Mouse (Mus musculus) cortical plate, adult 2 months (tissue): ENCODE measurements at regions not wholly inside any gene's neighbourhood (a gene's known extent, or its start where the extent isn't known, plus 50 kb on each side); places are given as distances from the start of the nearest gene placed in this dataset.

Source experiments
- H3K27ac ChIP-seq: fragments of 200-500 bp; 2 replicates; pipeline ENCODE4 v1.5.1; 2012; ENCODE audit warnings: low read length, control low read depth, inconsistent platforms; ENCODE audit not compliant: insufficient read depth
- H3K4me1 ChIP-seq: fragments of 200-500 bp; 2 replicates; pipeline ENCODE4 v1.6.1; 2011; ENCODE audit warnings: low read length; ENCODE audit not compliant: control insufficient read depth, insufficient read depth
- H3K4me3 ChIP-seq: fragments of 200-500 bp; 2 replicates; pipeline ENCODE4 v1.5.1; 2011; ENCODE audit warnings: mild to moderate bottlenecking, low read length, control low read depth; ENCODE audit not compliant: insufficient read depth
- CTCF ChIP-seq: fragments of 200-500 bp; IDR thresholded peaks from 2 replicates; pipeline ENCODE4 v1.5.1; 2011; ENCODE audit warnings: mild to moderate bottlenecking, control low read depth, low read length; ENCODE audit not compliant: insufficient read depth; ENCODE audit errors: extremely low read depth
- POLR2A ChIP-seq: fragments of 200-500 bp; IDR thresholded peaks from 2 replicates; pipeline ENCODE4 v1.6.1; 2011; ENCODE audit warnings: mild to moderate bottlenecking, low read length, control low read depth; ENCODE audit not compliant: insufficient read depth; ENCODE audit errors: extremely low read depth

DNA sequence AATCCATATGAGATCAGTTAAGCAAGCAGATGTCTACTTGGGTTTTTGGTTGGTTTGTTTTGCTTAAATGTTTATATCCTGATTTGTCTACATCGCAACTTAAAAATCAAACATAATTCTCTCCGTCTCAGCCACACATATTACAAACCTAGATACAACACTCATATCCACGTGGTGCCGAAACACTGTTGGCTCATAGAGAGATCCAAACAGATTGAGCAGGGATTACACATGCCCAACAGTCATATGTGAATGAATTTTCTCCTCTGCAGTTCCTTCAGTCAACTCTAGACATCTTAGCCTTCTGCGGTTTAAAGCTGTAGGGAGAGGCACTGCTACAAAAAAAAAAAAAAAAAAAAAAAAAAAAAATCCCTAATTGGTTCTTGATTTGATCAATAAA lies 64.4 kb upstream of the Clint1 start:
- TF ChIP-seq CTCF (no peak), POLR2A (no peak)
- Histone ChIP-seq H3K4me3 (no peak overlapping the region), H3K4me1 (no peaks in the 10 kb centered on the region), H3K27ac (no peak overlapping the region)

DNA sequence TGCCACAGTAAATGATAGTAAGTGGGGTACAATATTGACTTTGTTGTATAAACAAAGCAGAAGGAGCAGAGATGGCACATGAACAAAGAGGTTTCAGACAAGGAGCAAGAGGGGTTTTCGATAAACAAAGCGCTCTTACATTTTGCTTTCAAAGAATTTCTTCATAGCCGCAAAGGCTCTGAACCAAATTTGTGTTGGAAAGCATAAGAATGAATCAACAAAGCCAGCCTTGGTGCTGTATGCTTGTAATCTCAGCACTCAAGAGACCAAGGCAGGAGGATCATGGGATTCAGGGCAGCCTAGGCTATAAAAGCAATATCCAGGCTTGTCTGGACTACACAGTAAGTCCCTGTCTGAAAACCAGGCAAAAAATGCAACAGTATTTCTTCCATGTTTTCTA lies 62.0 kb upstream of the Clint1 start:
- Histone ChIP-seq H3K4me1 (no peaks in the 10 kb centered on the region), H3K27ac (no peak overlapping the region), H3K4me3 (no peak overlapping the region)
- no peak for TF ChIP-seq POLR2A
- no peak for TF ChIP-seq CTCF

DNA sequence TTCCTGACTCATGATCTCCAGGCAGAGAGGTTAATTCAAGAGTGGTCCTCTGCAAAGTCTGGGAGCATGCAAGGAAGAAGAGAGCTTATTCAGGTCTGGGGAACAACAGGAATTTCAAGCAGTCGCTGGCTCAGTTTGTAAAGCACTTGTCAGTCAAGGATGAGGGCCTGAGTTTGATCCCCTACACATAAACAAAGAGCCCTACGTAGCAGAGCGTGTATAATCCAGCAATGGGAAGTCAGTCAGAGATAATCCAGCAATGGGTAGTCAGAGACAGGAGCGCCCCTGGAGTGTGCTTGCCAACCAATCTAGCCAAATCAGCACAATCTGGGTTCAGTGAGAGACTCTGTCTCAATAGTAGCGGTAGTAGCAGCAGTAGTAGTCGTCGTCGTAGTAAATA lies 61.3 kb upstream of the Clint1 start:
- Histone ChIP-seq H3K27ac (no peak overlapping the region), H3K4me1 (no peaks in the 10 kb centered on the region), H3K4me3 (no peak overlapping the region)
- no peak for TF ChIP-seq POLR2A
- TF ChIP-seq CTCF, result no peak

DNA sequence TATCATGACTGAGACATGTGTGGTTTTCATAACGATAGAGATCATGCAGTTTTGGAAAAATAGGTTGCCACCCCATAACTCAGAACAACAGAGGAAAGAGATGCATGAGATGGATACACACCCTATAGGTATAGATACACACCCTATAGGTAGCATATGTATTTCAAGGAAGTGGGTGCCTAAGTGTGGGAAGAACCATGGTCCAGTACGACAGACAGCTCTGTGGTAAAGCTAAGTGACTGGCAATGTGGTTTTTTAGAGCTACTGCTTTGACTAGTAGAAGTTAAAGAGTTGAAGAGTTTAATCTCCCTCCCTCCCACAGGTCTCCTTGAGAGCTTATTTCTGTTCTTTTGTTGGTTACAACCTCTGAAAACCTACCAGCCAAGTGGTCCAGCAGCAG lies 60.2 kb upstream of the Clint1 start:
- H3K27ac ChIP-seq, result no peak overlapping the region

DNA sequence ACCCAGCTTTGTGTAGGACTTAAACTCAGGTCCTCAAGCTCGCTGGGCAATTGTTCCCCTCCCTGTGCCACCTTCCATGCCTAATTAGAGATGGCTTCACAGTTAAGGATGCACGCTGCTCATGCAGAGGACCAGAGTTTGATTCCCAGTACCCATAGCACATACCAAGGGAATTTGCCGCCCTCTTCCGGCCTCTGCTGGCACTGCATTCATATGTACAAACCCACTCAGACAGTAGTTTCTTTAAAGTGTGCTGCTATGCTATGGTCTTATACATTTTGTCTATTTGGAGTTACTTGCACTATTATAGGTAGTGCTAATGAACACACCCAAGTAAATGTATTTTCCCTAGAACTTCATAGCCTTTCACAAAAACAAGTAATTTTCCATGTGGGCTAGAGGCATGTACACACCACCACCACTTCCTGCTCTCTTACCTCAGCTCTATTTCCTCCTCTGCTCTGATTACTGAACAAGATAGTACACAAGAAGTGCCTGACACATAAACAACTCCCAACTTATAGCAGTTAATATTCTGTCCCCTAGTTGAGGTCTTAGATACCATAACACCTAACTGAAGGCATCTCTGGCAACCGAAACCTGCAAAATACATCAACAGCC lies 57.4 kb upstream of the Clint1 start:
- Histone ChIP-seq H3K4me1 (no peaks in the 10 kb centered on the region), H3K4me3 (no peak overlapping the region), H3K27ac (no peak overlapping the region)
- no peak for TF ChIP-seq POLR2A
- TF ChIP-seq CTCF, result peak; percentile 14; the same call in 1 of the 2 replicates

More for the DNA sequence above, 60.2 kb upstream of the Clint1 start:
- TF ChIP-seq CTCF (no peak), POLR2A (no peak)
- Histone ChIP-seq H3K4me3 (no peak overlapping the region), H3K4me1 (no peaks in the 10 kb centered on the region)

DNA sequence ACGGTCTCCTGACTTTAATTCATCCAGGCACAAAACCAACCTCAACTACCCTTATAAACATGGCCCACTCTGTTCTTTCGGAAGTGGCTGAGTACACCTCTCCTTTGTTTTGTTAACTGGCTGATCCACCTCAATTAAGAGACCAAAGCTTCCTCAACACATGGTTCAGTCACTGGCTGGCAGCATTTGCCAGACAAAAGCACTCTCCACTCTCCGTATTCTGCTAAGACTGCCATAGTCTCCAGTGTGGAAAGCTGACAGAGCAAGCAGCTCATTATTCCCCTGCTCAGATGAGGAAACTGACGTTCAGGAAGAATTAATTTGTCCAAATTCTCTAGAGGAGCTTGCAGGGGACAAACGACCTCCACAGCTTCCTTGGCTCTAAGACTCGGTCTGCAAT lies 56.5 kb upstream of the Clint1 start:
- Histone ChIP-seq H3K4me3 (no peak overlapping the region), H3K27ac (no peak overlapping the region), H3K4me1 (no peaks in the 10 kb centered on the region)
- TF ChIP-seq CTCF, result no peak
- TF ChIP-seq POLR2A, result no peak

DNA sequence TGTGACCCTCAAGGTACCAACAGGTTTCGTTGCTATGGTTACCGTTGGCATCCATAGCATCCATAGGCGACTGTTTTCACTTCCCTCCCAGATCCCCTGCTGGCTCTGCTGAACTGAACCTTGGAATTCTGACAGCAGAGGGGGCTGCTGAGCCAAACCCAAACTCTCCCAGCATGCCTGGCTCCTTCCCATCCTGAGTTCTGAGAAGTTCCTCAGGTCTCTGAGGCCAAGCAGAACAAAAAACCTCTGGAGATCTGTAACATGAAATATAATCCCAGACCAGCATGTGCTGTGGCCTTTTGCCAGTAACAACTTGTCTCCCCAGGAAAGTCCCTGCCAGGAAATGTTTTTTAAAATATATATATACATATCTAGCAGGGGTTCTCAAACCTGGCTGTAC lies 56.1 kb upstream of the Clint1 start:
- no peak overlapping the region for H3K4me3 ChIP-seq
- TF ChIP-seq CTCF (peak; percentile 60), POLR2A (no peak)

DNA sequence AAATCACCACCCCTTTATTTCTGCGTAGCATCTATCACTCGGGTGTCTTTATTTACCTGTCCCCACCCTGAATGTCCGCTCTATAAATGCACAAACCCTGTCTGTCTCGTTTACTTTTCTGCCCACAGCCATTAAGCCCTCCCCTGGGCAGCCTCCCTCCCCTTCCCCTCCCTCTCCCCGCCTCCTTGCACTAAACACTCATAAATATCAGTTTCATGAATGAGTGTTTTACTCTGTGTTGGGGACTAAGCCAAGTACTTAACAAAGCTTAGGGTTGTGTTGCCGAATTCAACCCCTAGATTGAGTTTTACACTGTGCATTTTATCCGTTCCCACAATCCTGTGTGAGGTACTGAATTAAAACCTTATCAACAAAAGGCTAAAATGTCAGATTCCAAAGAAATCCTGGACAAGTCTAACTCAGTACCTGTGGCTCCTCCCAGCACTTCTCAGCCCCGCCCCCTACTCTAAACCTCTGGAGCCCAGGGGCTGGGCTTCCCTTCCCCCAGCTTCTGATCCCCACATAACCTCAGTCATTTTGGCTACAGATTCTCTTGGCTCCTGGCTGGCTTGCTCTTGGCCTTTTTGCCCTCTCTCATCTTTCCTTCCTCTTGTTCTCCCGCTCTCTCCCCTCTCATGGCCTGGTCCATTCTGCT lies 52.0 kb upstream of the Clint1 start:
- Histone ChIP-seq H3K4me1 (no peaks in the 10 kb centered on the region), H3K4me3 (no peak overlapping the region), H3K27ac (no peak overlapping the region)
- TF ChIP-seq CTCF (no peak), POLR2A (no peak)

More for the DNA sequence above, 56.1 kb upstream of the Clint1 start:
- no peak overlapping the region for H3K27ac ChIP-seq
- H3K4me1 ChIP-seq, result no peaks in the 10 kb centered on the region
